Mouse (Mus musculus) fat pad, adult 2 months (tissue): ENCODE results near the gene Rdh7.
"Not testable (repeated sequence)": the region's sequence is repeated elsewhere in the genome, so short reads cannot be mapped to it uniquely, and the experiment has no call there.

ENCODE experiments used
- DNase-seq: peaks from one replicate; pipeline ENCODE4 v3.0.0-alpha.2; 2011; ENCODE audit warnings: low read depth, low spot score; ENCODE audit errors: extremely low read depth

Gene Rdh7

GRCm38 (mm10) chr10:127896705-127897104 lies 8.1 kb upstream of the Rdh7 start:
- no peak for DNase-seq

DNA sequence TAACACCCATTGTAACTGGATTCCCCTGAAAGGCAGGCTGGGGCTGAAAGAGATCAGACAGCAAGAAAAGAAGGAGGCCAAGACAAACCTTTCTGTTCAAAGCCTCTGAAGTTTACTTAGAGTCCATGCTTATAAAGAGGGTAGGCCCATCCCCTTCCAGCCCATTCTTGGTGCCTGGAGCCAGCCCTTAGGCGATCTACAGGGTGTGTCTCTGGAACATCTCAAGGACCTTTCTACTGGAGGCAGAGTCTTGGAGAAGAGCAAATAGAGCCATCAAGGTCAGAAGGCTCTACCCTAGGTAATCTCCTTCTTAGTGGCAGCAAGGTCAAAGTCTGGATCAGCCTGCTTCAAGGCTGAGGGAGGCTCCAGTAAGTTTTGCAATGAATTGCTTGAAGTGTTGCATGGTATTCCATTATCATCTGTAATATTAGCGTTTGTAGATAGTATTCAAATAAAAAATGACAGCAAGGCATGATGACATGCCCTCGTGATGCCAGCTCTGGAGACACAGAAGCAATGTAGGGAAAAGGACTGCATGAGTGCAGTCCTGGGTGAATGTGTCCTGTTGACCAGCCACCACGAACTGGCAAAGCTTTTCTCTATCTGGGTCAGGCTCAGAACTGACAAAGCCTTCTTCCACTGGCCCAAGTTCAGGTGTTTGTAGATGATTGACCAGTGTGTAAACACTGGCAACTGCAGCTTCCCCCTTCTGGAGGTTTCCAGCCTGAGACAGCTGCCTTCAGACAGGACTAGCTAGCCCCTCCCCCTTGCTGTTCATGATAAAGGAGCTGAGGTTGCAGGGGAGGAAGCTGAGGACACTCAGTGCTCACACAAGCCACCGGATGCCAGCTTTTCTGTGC lies 4.8 kb upstream of the Rdh7 start:
- DNase-seq = not testable (repeated sequence)

DNA sequence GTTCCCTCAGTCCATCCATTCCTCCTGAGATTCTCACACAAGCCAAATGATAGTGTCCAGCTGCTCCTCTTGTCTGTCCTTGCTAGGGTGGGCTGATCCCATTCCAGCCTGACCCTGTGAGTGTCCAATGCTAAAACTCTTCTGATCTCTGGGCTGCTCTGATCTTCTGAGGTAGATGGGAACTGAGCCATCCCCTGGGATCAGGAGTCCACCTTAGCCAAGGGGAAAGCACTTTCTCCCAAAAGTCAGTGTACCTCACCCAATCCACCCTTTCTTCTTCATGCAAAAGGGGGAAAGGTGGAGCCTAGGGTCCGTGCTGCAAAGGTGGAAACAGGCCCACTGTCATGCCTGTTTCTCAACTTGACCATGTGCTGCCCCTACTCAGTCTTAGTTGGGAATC lies 2.9 kb upstream of the Rdh7 start:
- DNase-seq = no peak

GRCm38 (mm10) chr10:127886971-127887370 lies 1.6 kb downstream of the Rdh7 start:
- no peak for DNase-seq

- no peak for DNase-seq
These were observed 2.1 kb downstream of the Rdh7 start for GRCm38 (mm10) chr10:127886551-127886950.

GRCm38 (mm10) chr10:127881041-127881440 lies 7.6 kb downstream of the Rdh7 start:
- DNase-seq = peak; percentile 39

DNA sequence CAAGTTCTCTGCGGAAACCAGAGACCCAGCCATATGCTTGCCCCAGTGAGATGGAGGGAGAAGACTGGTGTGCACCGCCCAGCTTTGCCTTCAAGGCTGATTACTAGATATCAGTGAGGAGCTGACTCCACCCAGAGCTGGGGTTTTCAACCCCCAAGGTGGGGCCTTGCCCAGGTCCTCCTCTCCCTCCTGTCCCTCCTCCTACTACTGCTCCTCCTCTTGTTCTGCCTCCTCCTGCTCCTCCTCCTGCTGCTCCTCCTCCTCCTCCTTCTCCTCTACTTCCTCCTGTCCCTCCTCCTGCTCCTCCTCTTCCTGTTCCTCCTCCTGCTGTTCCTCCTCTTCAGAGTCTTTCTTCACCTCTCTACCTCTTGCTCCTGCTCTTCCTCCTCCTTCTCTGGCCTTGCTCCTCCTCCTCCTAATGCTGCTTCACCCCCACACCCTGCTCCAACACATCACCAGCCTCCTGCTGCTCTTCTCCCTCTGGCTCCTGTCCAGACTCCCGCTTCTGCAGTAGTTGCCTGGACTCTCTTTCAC lies 9.4 kb downstream of the Rdh7 start:
- DNase-seq = peak; percentile 11

DNA sequence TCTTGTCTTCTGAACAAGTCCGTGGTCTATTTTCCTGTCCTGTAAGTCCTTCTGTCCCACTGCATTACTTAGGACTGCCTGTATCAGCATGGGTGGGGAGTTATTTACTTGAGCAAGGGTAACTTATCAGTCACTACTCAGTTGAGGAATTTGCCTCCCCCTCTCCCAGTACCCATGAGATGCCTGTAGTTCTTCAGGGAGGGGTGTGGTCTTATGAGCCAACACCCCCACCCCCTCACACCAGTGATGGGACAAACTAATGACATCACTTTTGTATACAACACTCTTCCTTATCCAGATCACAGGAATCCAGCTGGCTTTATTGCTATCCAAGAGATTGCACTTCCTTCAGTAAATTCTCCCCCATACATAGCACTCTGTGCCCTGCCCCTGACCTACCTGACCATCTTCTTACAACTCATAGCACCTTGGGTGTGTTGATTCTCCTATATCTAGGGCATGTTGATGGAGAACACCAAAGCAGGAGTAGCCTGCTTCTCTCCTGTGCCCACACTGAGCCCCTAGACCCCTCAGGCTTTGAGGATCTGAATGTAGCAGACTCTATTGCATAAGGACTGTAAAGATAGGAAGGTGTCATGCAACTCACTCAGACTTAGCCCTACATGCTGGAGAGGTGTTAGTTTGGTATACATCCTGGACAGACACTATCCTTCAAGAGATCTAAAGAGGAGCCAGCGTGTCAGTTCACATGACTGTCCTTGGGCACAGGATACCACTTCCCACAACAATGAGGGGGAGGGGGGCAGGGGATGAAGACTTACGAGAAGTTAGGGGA lies 10.2 kb downstream of the Rdh7 start:
- DNase-seq = no peak

DNA sequence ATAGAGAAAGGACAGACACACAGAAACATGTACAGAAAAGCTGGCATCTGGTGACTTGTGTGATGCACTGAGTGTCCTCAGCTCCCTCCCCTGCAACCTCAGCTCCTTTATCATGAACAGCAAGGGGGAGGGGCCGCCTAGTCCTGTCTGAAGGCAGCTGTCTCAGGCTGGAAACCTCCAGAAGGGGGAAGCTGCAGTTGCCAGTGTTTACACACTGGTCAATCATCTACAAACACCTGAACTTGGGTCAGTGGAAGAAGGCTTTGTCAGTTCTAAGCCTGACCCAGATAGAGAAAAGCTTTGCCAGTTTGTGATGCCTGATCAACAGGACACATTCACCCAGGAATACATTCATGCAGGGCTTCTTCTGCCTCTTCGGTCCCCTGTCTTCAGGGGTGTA lies 10.9 kb downstream of the Rdh7 start:
- DNase-seq = no peak

GRCm38 (mm10) chr10:127872484-127872883 lies 16.1 kb downstream of the Rdh7 start:
- no peak for DNase-seq

- no peak for DNase-seq
These were observed 22.4 kb downstream of the Rdh7 start, which contains the start of gene Rdh16f2 for GRCm38 (mm10) chr10:127866232-127866631. TSS of gene Rdh16f2 (plus strand) at chr10:127866474.

- DNase-seq = no peak
These were observed 23.7 kb downstream of the Rdh7 start for GRCm38 (mm10) chr10:127864931-127865330.

- no peak for DNase-seq
These were observed 32.2 kb downstream of the Rdh7 start for GRCm38 (mm10) chr10:127856376-127856775.

DNA sequence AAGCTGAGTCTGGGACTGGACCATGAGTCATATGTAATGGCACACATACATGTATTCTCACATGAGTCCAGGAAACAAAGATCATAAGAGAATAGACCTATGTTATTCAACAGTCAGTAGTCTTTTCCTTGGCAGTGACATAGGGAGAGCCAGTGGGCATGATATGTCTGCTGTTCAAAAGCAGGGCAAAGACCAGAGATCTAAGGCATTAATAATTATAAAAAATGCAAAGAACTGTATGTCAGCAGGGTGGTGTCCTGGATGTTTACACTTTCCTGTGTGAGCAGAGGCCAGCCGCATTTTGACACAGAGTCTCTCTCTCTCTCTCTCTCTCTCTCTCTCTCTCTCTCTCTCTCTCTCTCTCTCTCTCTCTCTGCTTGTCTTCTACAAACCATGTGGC lies 39.0 kb downstream of the Rdh7 start, which contains the start of gene Rdh19:
Rdh19 (plus strand) TSS at position 301 of the 400 bp plus-strand sequence.
- no peak for DNase-seq

DNA sequence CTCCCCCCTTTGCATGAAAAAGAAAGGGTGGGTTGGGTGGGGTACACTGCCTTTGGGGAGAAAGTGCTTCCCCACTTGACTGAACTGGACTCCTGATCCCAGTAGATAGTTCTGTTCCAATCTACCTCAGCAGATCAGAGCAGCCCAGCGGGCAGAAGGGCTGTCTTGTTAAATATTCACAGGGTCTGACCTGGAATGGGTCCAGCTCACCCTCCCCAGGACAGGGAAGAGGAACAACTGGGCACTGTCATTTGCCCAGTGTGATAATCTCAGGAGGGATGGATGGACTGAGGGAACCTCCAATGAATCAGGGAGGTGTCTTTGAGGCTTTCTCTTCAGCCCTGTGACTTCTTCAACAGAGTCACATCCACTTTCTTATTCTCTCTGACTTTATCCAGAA lies 40.5 kb downstream of the Rdh7 start:
- DNase-seq = no peak

GRCm38 (mm10) chr10:127845945-127846344 lies 42.7 kb downstream of the Rdh7 start:
- not testable (repeated sequence) for DNase-seq

DNA sequence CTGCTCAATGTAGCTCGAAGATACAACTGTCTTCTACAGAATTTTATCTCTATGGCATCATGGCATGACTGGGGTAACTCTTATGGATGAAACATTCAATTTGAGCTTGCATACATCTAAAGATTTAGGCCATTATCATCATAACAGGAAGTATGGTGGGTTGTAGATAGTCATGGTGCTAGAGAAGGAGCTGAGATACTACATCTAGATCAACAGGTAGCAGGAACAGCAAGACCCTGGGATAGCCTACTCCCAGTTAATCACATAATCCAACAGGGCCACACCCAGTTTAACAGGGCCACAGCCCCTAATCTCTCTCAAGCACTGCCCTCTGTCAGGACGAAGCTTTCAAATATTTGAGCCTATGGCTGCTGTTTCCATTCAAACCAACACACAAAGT lies 47.8 kb downstream of the Rdh7 start:
- DNase-seq = no peak

GRCm38 (mm10) chr10:127838539-127838938 lies 50.1 kb downstream of the Rdh7 start:
- no peak for DNase-seq

DNA sequence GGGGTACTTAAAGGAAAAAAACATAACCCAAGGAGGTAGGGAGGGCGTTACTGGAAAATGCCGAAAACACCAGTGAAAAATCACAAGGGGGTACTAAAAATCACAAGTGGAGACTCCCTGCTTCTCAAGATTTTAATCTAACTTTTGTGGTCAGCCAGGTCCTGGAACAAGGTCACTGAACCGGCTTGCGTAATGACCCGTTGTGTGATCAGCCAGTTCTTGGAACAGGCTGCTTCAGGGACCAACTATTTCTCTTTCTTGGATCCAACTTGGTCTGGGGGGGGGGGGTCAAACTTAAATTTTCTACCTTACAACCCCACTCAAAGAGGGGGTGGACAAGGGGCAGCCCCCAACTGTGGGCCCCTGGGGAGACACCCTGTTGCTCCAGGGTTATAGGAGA lies 50.8 kb downstream of the Rdh7 start:
- not testable (repeated sequence) for DNase-seq

- DNase-seq = no peak
These were observed 53.3 kb downstream of the Rdh7 start for GRCm38 (mm10) chr10:127835292-127835691.

- not testable (repeated sequence) for DNase-seq
These were observed 54.4 kb downstream of the Rdh7 start for GRCm38 (mm10) chr10:127834186-127834585.
